Mouse (Mus musculus): ENCODE measurements at regions not wholly inside any gene's neighbourhood (a gene's known extent, or its start where the extent isn't known, plus 50 kb on each side); places are given as distances from the start of the nearest gene placed in this dataset.
"Not testable (repeated sequence)": the region's sequence is repeated elsewhere in the genome, so short reads cannot be mapped to it uniquely, and the experiment has no call there.

GRCm38 (mm10) chr2:85280580-85280979 is 58.5 kb downstream of the Olfr987 start:
- intact Hi-C loops (cut with DNase I), result loop anchor here (10.0 kb wide), 1 partner anchor 144 kb away; no protein-coding TSS in a partner anchor
- no peak for DNase-seq (ENCODE audit: low spot score in 2 of 2)

DNA sequence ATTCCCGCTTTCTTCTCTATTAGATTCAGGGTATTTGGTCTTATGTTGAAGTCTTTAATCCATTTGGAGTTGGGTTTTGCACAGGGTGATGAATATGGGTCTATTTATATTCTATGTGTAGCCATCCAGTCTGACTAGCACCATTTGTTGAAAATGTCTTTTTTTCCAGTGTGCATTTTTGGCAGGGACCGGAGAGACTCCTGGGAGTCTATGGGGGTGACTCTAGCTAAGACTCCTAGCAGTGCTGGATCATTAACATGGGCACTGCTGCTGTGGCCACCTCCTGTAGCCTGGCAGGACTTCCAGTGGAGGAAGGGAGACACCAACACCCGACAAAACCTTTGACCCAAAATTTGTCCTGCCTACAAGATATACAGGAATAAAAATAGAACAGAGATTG is 61.0 kb downstream of the Olfr987 start:
- intact Hi-C loops (cut with DNase I), result no loop called here
- no peak for DNase-seq (ENCODE audit: low spot score in 2 of 2)

DNA sequence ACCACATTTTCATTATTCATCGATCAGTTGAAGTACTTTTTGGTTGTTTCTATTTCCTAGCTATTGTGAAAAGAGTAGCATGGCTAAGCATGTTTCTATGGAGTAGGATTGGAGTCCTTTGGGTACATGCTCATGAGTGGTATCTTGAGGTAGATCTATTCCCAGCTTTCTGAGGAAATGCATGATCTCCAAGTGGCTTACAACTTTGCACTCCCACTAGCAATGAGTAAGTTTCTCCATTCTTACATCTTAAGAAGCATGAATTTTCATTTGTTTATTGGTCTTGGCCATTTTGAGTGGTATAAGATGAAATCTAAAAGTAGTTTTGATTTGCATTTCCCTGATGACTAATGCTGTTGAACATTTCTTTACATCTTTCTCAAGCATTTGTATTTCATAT is 61.7 kb downstream of the Olfr987 start:
- intact Hi-C loops (cut with DNase I), result no loop called here
- DNase-seq (ENCODE audit: low spot score in 2 of 2), result no peak

DNA sequence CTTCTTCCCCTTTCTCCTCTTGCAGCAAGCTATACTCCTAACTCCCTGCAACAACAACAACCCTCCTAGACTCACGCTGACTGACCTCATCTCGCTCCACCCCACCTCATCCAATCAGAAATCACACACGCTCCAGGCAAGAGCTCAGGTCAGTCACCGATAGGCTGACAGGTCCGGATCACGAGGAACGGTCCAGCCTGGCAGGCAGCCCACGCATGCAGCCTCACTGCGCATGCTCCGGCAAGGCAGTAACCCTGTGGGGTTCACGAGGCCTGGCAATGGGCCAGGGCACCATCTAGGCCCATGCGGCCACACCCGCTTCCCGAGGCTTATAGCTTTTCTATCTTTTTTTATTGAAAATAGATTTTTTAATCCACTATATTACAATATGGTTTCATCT is 69.8 kb upstream of the Lrrc55 start:
- DNase-seq (ENCODE audit: low spot score in 2 of 2); intact Hi-C loops (cut with DNase I): not testable (repeated sequence)

GRCm38 (mm10) chr2:85265667-85266066 is 68.7 kb upstream of the Lrrc55 start:
- DNase-seq (ENCODE audit: low spot score in 2 of 2), result peak; percentile 18 to 24
- intact Hi-C loops (cut with DNase I), result no loop called here

GRCm38 (mm10) chr2:85265037-85265524 is 68.1 kb upstream of the Lrrc55 start:
- intact Hi-C loops (cut with DNase I), result no loop called here
- DNase-seq (ENCODE audit: low spot score in 2 of 2), result no peak

- intact Hi-C loops (cut with DNase I), result no loop called here
- no peak for DNase-seq (ENCODE audit: low spot score in 2 of 2)
Observed at GRCm38 (mm10) chr2:85257356-85257755, 60.4 kb upstream of the Lrrc55 start.

DNA sequence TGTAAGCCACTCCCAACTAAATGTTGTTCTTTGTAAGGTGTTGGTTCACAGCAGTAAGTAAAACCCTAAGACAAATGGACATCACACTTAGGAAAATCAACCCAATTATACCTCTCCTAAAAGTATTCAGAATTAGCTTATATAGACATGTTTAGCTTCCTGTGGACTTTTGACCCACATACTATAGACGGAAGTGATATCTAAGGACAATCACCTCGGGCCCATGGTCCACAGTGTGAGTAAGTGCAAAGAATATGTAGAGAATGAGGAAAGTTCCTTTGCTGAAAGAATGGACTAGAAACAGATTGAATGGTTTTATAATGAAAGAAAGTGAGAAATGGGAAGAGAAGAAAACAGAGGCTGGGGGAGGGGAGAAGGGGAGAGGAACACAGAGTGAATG is 58.6 kb upstream of the Lrrc55 start:
- intact Hi-C loops (cut with DNase I), result no loop called here
- DNase-seq (ENCODE audit: low spot score in 2 of 2), result no peak

DNA sequence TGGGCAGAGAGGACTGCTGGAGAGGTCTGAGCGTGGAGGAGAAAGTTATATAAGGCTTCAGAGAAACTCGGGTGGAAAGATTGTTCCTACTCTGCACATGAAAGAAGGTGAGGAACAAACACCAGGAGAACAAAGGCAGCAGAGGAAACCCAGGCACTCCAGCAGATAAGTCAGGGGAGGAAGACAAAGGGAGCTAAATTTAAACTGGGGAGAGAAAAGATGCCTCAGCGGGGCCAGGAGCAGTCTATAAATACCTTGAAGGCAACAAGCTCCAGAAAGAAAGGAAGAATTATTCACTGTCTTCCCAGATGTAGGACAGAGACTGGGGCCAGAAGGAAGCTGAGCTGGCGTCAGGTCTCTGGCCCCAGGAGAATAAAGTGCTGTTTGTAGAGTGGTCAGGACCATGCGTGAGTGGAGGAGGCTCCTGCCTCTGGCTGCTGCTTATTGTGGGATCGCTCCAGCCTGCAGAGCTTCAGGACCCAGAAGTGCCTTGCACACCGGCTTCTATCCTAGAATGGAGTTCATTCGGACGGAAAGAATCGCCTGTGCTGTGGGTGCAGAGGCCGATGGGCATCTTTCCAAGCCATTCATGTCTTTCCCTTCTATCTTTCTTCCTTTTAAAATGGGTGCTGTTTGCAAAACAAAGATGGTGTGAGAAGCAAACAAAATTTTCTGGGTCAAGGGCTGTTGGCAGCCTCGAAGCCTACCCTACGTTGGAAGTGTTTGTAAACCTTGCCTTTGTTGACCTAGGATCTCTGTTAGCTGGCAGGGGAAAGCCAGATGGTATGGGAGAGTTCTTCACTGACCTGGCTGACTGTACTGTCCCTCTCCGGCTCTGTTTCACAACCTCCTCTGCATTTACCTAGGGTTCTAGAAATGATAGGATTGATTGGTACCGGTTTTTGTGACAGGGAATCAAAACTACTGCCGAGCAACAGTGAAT is 55.6 kb upstream of the Lrrc55 start:
- intact Hi-C loops (cut with DNase I), result no loop called here
- peak; percentile 47 to 51 for DNase-seq (ENCODE audit: low spot score in 2 of 2)

- no peak for DNase-seq (ENCODE audit: low spot score in 2 of 2)
- intact Hi-C loops (cut with DNase I), result no loop called here
Observed at GRCm38 (mm10) chr2:85250026-85250560, 53.1 kb upstream of the Lrrc55 start.

Data from left cerebral cortex, postnatal 36 days (tissue).